Mouse (Mus musculus): ENCODE results near the gene Filip1l.

DNA sequence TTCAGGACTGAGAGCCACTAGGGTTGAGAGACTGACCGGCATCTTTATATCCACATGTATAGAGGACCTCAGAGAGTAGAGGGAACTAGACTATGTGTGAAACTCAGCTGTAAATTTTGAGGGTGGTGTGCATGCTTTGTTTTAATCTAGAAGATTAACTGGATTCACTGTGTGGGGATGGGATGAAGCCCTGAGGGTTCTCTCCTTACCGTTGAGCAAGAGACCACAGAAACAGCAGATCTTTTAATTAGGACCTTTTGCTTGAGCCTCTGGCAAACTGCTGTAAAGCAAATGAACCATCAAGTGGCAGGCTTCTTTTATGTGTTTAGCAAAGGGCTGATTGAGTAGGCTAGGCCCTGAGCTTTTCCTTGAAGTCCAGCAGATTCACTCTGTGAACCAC is 103.1 kb downstream of the Filip1l start:
- TF ChIP-seq POLR2A (IDR thresholded peaks at IDR 0.05; ENCODE audit: borderline replicate concordance, low read depth, low read length) (no peak), CTCF (IDR thresholded peaks at IDR 0.05; ENCODE audit: low read depth, low read length) (no peak)
